Mouse (Mus musculus) kidney, adult 2 months (tissue): ENCODE measurements around the gene Ptprf. TPM values are rescaled to one million over a fixed set of nuclear protein-coding genes. Genes with fewer than 3 reads are reported as not detected.
A peak's percentile ranks its signal among the peaks of the same experiment; 100 is the strongest.

Experiments
- DNase-seq: peaks from one replicate; pipeline ENCODE4 v3.0.0; 2021
- H3K27ac ChIP-seq: fragments of 200-500 bp; 2 replicates; pipeline ENCODE4 v1.5.1; 2012; ENCODE audit warnings: low read depth, low read length, control low read depth, inconsistent platforms; ENCODE audit not compliant: insufficient read depth
- H3K27me3 ChIP-seq: fragments of 200-500 bp; replicated peaks from 2 replicates; pipeline ENCODE4 v1.6.1; 2012; ENCODE audit warnings: mild to moderate bottlenecking, moderate library complexity, low read length, inconsistent platforms; ENCODE audit not compliant: control insufficient read depth, insufficient read depth
- H3K36me3 ChIP-seq: fragments of 200-500 bp; 2 replicates; pipeline ENCODE4 v1.6.1; 2012; ENCODE audit warnings: mild to moderate bottlenecking, moderate library complexity, low read length, inconsistent platforms; ENCODE audit not compliant: control insufficient read depth, insufficient read depth
- H3K4me1 ChIP-seq: fragments of 200-500 bp; 2 replicates; pipeline ENCODE4 v1.6.1; 2011; ENCODE audit warnings: low read length; ENCODE audit not compliant: control insufficient read depth, insufficient read depth
- H3K4me3 ChIP-seq: fragments of 200-500 bp; 2 replicates; pipeline ENCODE4 v1.5.1; 2011; ENCODE audit warnings: mild to moderate bottlenecking, low read depth, low read length, control low read depth; ENCODE audit not compliant: insufficient read depth
- CTCF ChIP-seq: fragments of 200-500 bp; conservative IDR thresholded peaks from 2 replicates; pipeline ENCODE4 v1.5.1; 2011; ENCODE audit warnings: low read depth, mild to moderate bottlenecking, control low read depth, low read length, moderate library complexity, mixed read lengths; ENCODE audit not compliant: insufficient read depth, insufficient read length
- POLR2A ChIP-seq: fragments of 200-500 bp; IDR thresholded peaks from one replicate; pipeline ENCODE4 v1.6.1; 2011; ENCODE audit warnings: low read depth, low read length, control low read depth
- WGBS: fragments of 180-500 bp; shearing (Covaris S2); methylation state at CpG from one replicate; pipeline ENCODE4 v1.1.7; 2018; 5-methylcytosine and 5-hydroxymethylcytosine counted together
- polyA plus RNA-seq: library from polyadenylated mRNA; depleted of rRNA; stranded (reverse); fragments of >200 nt; gene quantifications from 2 replicates; pipeline ENCODE4 v1.2.3, GENCODE M21; 2012; rRNA removed

Ptprf gene
- polyA plus RNA-seq = 89.9 and 114 TPM in 2 replicates

GRCm38 (mm10) chr4:118291231-118291630 is at the start of gene Ptprf:
Ptprf (minus strand) TSS chr4:118291405.
- peaks cover 12% of the 10 kb centered on the region; the same call in 1 of the 2 replicates for H3K4me1 ChIP-seq
- H3K27me3 ChIP-seq = no peaks in the 10 kb centered on the region
- peak within 1 kb of the TSS; percentile 88 for H3K27ac ChIP-seq
- DNase-seq = peak; percentile 83
- WGBS = 10% methylated on average over 41 of the region's 50 CpGs
- H3K36me3 ChIP-seq = no peaks in the 10 kb centered on the region
- TF ChIP-seq CTCF = no peak
- TF ChIP-seq POLR2A = no peak
- peak within 1 kb of the TSS; percentile 63 for H3K4me3 ChIP-seq

DNA sequence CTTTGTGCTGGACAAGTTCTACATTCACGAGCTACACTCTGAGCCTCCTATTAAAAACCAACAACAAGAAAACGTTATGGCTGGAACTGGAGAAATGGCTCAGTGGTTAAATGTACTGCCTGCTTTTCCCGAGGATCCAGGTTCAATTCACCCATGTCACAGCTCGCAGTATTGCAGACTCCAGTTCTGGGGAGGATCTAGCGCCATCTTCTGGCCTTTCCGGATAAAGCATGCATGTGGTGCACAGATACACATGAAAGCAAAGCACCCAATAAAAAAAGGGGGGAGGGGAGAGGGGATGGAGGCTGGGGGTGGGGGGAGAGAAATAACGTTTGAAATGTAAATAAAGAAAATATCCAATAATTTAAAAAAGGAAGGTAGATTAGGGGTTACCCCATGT is 45.5 kb upstream of the Ptprf start:
- TF ChIP-seq CTCF = peak; percentile 73
- TF ChIP-seq POLR2A = no peak
- Histone ChIP-seq H3K27ac (no peak overlapping the region), H3K4me3 (no peak overlapping the region), H3K4me1 (peaks cover 4% of the 10 kb centered on the region; the same call in 1 of the 2 replicates), H3K27me3 (no peaks in the 10 kb centered on the region), H3K36me3 (no peaks in the 10 kb centered on the region)
- peak; percentile 83 for DNase-seq
- 19% methylated on average over 7 of the region's 7 CpGs for WGBS

GRCm38 (mm10) chr4:118335991-118336390 is 44.8 kb upstream of the Ptprf start:
- Histone ChIP-seq H3K36me3 (no peaks in the 10 kb centered on the region), H3K4me1 (peaks cover 5% of the 10 kb centered on the region; the same call in 1 of the 2 replicates), H3K4me3 (no peak overlapping the region), H3K27me3 (no peaks in the 10 kb centered on the region), H3K27ac (no peak overlapping the region)
- TF ChIP-seq POLR2A (no peak), CTCF (no peak)
- 91% methylated on average over 4 of the region's 4 CpGs for WGBS
- DNase-seq = no peak

- Histone ChIP-seq H3K36me3 (no peaks in the 10 kb centered on the region), H3K4me1 (peaks cover 5% of the 10 kb centered on the region; the same call in 1 of the 2 replicates), H3K27me3 (no peaks in the 10 kb centered on the region), H3K4me3 (no peak overlapping the region), H3K27ac (peak overlapping the region; percentile 2; the same call in 1 of the 2 replicates)
- peak; percentile 82 for DNase-seq
- no peak for TF ChIP-seq POLR2A
- TF ChIP-seq CTCF = no peak
- 29% methylated on average over 4 of the region's 4 CpGs for WGBS
These were observed 40.6 kb upstream of the Ptprf start for GRCm38 (mm10) chr4:118331777-118332176.

GRCm38 (mm10) chr4:118326476-118326875 is 35.3 kb upstream of the Ptprf start:
- no peaks in the 10 kb centered on the region for H3K36me3 ChIP-seq
- WGBS = 27% methylated on average over 7 of the region's 7 CpGs
- no peaks in the 10 kb centered on the region for H3K27me3 ChIP-seq
- peaks cover 4% of the 10 kb centered on the region; the same call in 1 of the 2 replicates for H3K4me1 ChIP-seq
- H3K27ac ChIP-seq = no peak overlapping the region
- no peak overlapping the region for H3K4me3 ChIP-seq
- peak; percentile 82 for DNase-seq
- TF ChIP-seq POLR2A (no peak), CTCF (no peak)

DNA sequence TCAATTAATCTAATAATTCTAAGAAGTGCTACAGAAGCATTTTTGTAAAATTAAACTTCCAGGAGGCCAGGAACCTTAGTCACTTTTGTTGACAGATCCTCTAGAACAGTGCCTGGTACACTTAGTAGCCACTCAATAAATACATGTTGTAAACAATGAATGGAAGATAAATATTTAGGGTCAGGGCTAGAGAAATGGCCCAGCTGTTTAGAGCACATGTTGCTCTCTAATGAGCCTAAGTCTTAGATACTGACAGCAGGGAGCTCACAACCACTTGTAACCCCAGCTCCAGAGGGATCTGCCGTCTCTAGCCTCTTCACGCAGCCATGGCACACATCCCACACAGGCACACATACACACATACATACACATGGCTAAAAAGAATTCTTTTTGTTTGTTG is 29.4 kb upstream of the Ptprf start:
- no peak overlapping the region for H3K27ac ChIP-seq
- H3K27me3 ChIP-seq = no peaks in the 10 kb centered on the region
- no peaks in the 10 kb centered on the region for H3K4me1 ChIP-seq
- no peak overlapping the region for H3K4me3 ChIP-seq
- WGBS = 78% methylated on average over 2 of the region's 2 CpGs
- no peak for TF ChIP-seq CTCF
- no peak for DNase-seq
- no peaks in the 10 kb centered on the region for H3K36me3 ChIP-seq

DNA sequence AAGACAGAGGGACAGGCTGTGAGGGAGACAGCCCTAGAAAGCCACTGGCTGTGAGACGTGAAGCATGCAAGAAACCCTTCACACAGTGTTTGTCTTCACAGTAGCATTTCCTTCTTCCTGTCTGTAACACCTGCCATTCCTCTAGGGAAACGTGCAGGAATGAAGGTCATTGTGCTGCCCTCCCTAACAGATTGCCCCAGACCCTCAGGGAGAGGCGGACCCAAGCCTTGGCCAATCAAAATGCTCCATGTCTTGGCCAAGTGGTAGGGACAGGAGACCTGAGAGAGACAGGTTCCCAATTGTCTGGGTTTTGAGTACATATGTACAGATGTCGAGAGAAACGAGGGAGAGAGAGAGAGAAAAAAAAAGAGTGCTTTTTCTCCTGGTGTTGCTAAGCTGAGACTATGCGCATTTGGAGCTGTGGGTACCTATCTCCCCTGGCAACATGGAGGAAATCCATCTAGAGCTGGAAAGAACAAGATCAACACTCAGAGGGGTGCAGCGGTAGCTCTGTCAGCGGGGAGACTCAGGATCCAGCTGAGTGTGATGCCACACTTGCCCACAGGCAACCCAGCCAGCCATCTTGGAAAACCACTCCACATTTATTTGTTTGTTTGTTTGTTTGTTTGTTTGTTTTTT is 28.6 kb upstream of the Ptprf start:
- no peaks in the 10 kb centered on the region for H3K36me3 ChIP-seq
- H3K4me3 ChIP-seq = no peak overlapping the region
- H3K27ac ChIP-seq = no peak overlapping the region
- DNase-seq = no peak
- H3K27me3 ChIP-seq = no peaks in the 10 kb centered on the region
- TF ChIP-seq CTCF = no peak
- H3K4me1 ChIP-seq = no peaks in the 10 kb centered on the region
- WGBS = 42% methylated on average over 8 of the region's 8 CpGs
